Mouse (Mus musculus) CD4-positive, CD25-positive, alpha-beta regulatory T cell, adult 2 months (primary cell): ENCODE data around the gene Grik1.

Source experiments
- DNase-seq: peaks from one replicate; pipeline ENCODE4 v3.0.0-alpha.2; 2012; ENCODE audit warnings: low read depth, low spot score

Grik1 gene

DNA sequence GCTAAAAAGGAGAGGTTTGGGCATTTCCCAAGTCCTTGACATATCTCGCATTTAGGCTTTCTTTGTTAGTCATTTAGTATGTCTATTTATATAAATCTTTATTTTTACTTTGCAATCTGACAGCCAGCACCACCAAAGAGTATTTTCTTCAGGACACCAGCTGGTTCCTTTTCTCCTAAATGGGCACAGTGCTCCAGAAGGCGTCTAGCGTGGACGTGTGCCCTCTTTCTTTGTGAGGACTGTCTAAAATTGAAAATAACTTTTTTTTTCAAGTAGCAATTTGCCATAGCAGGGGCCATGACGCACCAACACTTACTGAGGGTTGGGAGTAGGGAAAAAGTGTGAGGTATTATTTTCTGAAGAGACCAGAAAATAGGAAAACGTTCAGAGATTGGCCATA is 425.5 kb downstream of the Grik1 start:
- DNase-seq = no peak

DNA sequence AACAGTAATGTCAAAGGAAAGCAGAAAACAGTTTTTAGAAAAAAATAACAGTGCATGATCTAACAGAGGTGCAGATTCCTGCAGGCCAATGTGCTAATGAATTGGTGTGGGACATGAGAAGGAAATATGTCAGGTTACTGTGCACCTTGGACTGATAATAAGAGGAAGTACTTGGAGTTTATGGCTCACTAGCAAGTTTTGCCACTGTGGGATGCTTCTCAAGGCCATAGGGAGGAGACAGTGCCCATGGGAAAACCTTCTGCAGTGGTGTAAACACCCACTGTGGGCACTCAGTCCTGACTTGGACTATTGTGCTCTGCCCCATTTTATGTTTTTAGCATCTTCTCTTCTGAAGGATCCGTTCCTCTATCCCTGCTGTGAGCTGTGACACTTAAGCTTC is 428.3 kb downstream of the Grik1 start:
- DNase-seq = no peak

DNA sequence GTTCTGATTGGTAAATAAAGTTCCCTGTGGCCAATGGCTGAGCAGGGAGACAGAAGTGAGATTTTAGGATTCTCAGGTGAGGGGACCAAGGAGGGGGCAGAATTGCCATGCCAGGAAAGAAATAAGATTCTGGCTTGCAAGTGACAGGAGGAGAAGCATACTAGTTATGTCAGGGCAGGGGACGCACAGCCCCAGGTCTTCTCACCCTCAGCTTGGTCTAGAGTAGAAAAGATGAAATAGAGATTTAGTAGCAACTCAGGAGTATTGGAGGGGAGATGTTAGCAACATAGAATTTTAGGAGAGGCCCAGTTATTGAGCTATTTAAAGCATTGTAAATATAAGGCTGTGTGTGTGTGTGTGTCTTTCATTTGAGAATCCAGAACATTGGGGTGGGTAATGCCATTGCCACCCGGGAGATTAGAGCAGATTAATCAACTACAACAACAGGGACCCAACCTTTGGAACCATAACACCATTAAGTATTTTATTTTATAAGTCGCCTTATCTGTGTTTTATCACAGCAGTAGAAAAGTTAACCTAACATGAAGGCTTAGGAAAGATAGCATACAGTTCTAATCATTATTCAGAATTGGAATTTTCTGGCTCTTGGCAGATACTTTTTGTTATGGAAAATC is 436.5 kb downstream of the Grik1 start:
- DNase-seq = no peak

- DNase-seq = no peak
Measured at GRCm38 (mm10) chr16:87851550-87851949, 438.5 kb downstream of the Grik1 start.

GRCm38 (mm10) chr16:87848799-87849198 is 441.3 kb downstream of the Grik1 start:
- no peak for DNase-seq
